ENCODE assay signal across 8 mouse cellular contexts in genomic region chr15:85036566-85037342, GRCm38 (mm10). TPM values are rescaled to one million over a fixed set of nuclear protein-coding genes. Genes with fewer than 3 reads are reported as not detected.
DNase-seq lines count a peak whose midpoint lies in the region; ATAC-seq and TF ChIP-seq lines count a peak whose summit lies in the region.

No protein-coding gene starts in this region.

- under 1% methylated on average over 74 of the region's 75 CpGs for WGBS in forebrain, postnatal 0 days
- WGBS in lung, embryonic 16.5 days: under 1% methylated on average over 66 of the region's 75 CpGs

- peak overlapping the region; percentile 91 for H3K4me3 ChIP-seq in G1E (ENCODE audit: low read depth, low read length)
- peak overlapping the region; percentile 77 for H3K4me3 ChIP-seq in forebrain, postnatal 0 days (ENCODE audit: low read depth, low read length)
- peak overlapping the region; percentile 79 for H3K4me3 ChIP-seq in lung, embryonic 16.5 days (ENCODE audit: low read length)

- no peaks in the 10 kb centered on the region for H3K9me3 ChIP-seq in G1E (replicated peaks)
- no peaks in the 10 kb centered on the region for H3K9me3 ChIP-seq in forebrain, postnatal 0 days (ENCODE audit: low read length)
- no peaks in the 10 kb centered on the region for H3K9me3 ChIP-seq in lung, embryonic 16.5 days (ENCODE audit: control insufficient read depth, low read length)

- DNase-seq in G1E (ENCODE audit: low spot score): peak; percentile 94
- peak; percentile 95 to 99 for DNase-seq in cerebellum, adult 18-20 months
- peak; percentile 98 for DNase-seq in forebrain, postnatal 0 days
- peak; percentile 86 for DNase-seq in layer of hippocampus, adult 9-10 months (ENCODE audit: low spot score)
- peak; percentile 95 for DNase-seq in ovary, postnatal 10 days (ENCODE audit: low spot score)
- DNase-seq in thymus, postnatal 10 days (ENCODE audit: low spot score in 2 of 2): peak; percentile 94 to 97

- no peak for TF ChIP-seq CTCF in G1E (IDR thresholded peaks at IDR 0.05; ENCODE audit: low read depth, low read length)
- 0 out of 2 replicates have a peak, but pooled peaks have one; percentile 7 for TF ChIP-seq CTCF in forebrain, postnatal 0 days (IDR thresholded peaks at IDR 0.05; ENCODE audit: low read depth)

- peak overlapping the region; percentile 95 for H3K4me2 ChIP-seq in forebrain, postnatal 0 days (ENCODE audit: low read depth)
- peak overlapping the region; percentile 93 for H3K4me2 ChIP-seq in lung, embryonic 16.5 days (ENCODE audit: low read depth, low read length)

- peaks cover 5% of the 10 kb centered on the region; the same call in 1 of the 2 replicates for H3K27me3 ChIP-seq in G1E (ENCODE audit: insufficient read depth, low read length)
- no peaks in the 10 kb centered on the region for H3K27me3 ChIP-seq in forebrain, postnatal 0 days (ENCODE audit: insufficient read depth, low read length)
- no peaks in the 10 kb centered on the region for H3K27me3 ChIP-seq in lung, embryonic 16.5 days (ENCODE audit: control insufficient read depth, insufficient read depth, low read depth, low read length)

- H3K9ac ChIP-seq in forebrain, postnatal 0 days: peak overlapping the region; percentile 78
- H3K9ac ChIP-seq in lung, embryonic 16.5 days (ENCODE audit: low read length): peak overlapping the region; percentile 88

- H3K27ac ChIP-seq in forebrain, postnatal 0 days (ENCODE audit: low read depth, low read length): peak overlapping the region; percentile 79
- H3K27ac ChIP-seq in lung, embryonic 16.5 days (ENCODE audit: low read length): peak overlapping the region; percentile 82

- H3K4me1 ChIP-seq in G1E (ENCODE audit: insufficient read depth, low read depth, low read length): peaks cover 25% of the 10 kb centered on the region
- H3K4me1 ChIP-seq in forebrain, postnatal 0 days (ENCODE audit: insufficient read depth): peaks cover 26% of the 10 kb centered on the region
- peaks cover 24% of the 10 kb centered on the region for H3K4me1 ChIP-seq in lung, embryonic 16.5 days (replicated peaks; ENCODE audit: control insufficient read depth, insufficient read depth, low read length)

- H3K36me3 ChIP-seq in G1E (replicated peaks): peaks cover 23% of the 10 kb centered on the region
- no peaks in the 10 kb centered on the region for H3K36me3 ChIP-seq in forebrain, postnatal 0 days (ENCODE audit: insufficient read depth)
- no peaks in the 10 kb centered on the region for H3K36me3 ChIP-seq in lung, embryonic 16.5 days (ENCODE audit: control insufficient read depth, insufficient read depth, low read length)

- peak; percentile 87 for ATAC-seq in G1E (ENCODE audit: extremely low read depth, insufficient number of reproducible peaks, low FRiP score, poor library complexity, severe bottlenecking)
- ATAC-seq in forebrain, postnatal 0 days: peak; percentile 97
- ATAC-seq in hematopoietic stem cell, adult 5-6 weeks (replicated peaks in 1 of 2; ENCODE audit: insufficient read depth in 1 of 2, low FRiP score in 2 of 2, low TSS enrichment in 1 of 2, low read depth in 1 of 2, poor library complexity in 2 of 2, severe bottlenecking in 2 of 2): peak; percentile 92 to 96
- ATAC-seq in lung, embryonic 16.5 days (ENCODE audit: low read depth): peak; percentile 95

RNA-seq across cellular contexts. Expression of gene Fam118a, which starts 8.0 kb away (rescaled TPM):
- 13.9 and 17.2 TPM in 2 replicates for total RNA-seq in G1E (2014; fragmentation: Nextera tagmentation)
- 14.7 and 14.9 TPM in 2 replicates for total RNA-seq in G1E (2017)
- 4.4 and 6.9 TPM in 2 replicates for polyA plus RNA-seq in G1E (2012)
- 27.9 and 32.8 TPM in 2 replicates for total RNA-seq in forebrain, postnatal 0 days (2014; rRNA removed)
- polyA plus RNA-seq in forebrain, postnatal 0 days (2015; fragmentation: Nextera tagmentation; extraction: Ambion mirVana): 27.2 and 30.6 TPM in 2 replicates
- 10.4 and 15.4 TPM in 2 replicates for total RNA-seq in hematopoietic stem cell, adult 5-6 weeks (2017)
- 31.9 and 34.1 TPM in 2 replicates for polyA plus RNA-seq in lung, embryonic 16.5 days (2015; fragmentation: Nextera tagmentation; extraction: Ambion mirVana)

RNA-seq across cellular contexts. Expression of gene Upk3a, which starts 19.8 kb away (rescaled TPM):
- total RNA-seq in G1E (2014; fragmentation: Nextera tagmentation): not detected in 2 replicates
- total RNA-seq in G1E (2017): not detected in 2 replicates
- not detected in 2 replicates for polyA plus RNA-seq in G1E (2012)
- total RNA-seq in forebrain, postnatal 0 days (2014; rRNA removed): 1.1 and 2.2 TPM in 2 replicates
- polyA plus RNA-seq in forebrain, postnatal 0 days (2015; fragmentation: Nextera tagmentation; extraction: Ambion mirVana): 1.3 and 1.4 TPM in 2 replicates
- total RNA-seq in hematopoietic stem cell, adult 5-6 weeks (2017): not detected in 2 replicates
- polyA plus RNA-seq in lung, embryonic 16.5 days (2015; fragmentation: Nextera tagmentation; extraction: Ambion mirVana): 13.3 and 18.3 TPM in 2 replicates

RNA-seq across cellular contexts. Expression of gene 5031439G07Rik, which starts 48.4 kb away (rescaled TPM):
- total RNA-seq in G1E (2014; fragmentation: Nextera tagmentation) (8.3 and 8.8 TPM in 2 replicates), G1E (2017) (13.1 and 13.4 TPM in 2 replicates)
- polyA plus RNA-seq in G1E (2012): 41.8 and 43.8 TPM in 2 replicates
- 99.6 and 112 TPM in 2 replicates for total RNA-seq in forebrain, postnatal 0 days (2014; rRNA removed)
- 27.4 and 28.9 TPM in 2 replicates for polyA plus RNA-seq in forebrain, postnatal 0 days (2015; fragmentation: Nextera tagmentation; extraction: Ambion mirVana)
- total RNA-seq in hematopoietic stem cell, adult 5-6 weeks (2017): 11.9 and 12.4 TPM in 2 replicates
- 5.0 and 5.6 TPM in 2 replicates for polyA plus RNA-seq in lung, embryonic 16.5 days (2015; fragmentation: Nextera tagmentation; extraction: Ambion mirVana)

Comparison
In these comparisons a context has a peak if more than half of its experiments do, and no peak if none do; other contexts are left out.
1. Peak in every context shown above with its lines: DNase-seq, ATAC-seq, H3K4me3 ChIP-seq and H3K27ac ChIP-seq.